Mouse (Mus musculus) limb, embryonic 13.5 days (tissue): ENCODE measurements around the gene Ppp4c. TPM values are rescaled to one million over a fixed set of nuclear protein-coding genes. Genes with fewer than 3 reads are reported as not detected.

ENCODE experiments used
- ATAC-seq: fragments of 200-750 bp; cut with Nextera tagmentation; 2 replicates; pipeline ENCODE4 v1.8.0; 2017; ENCODE audit warnings: low read depth, moderate number of reproducible peaks, moderate TSS enrichment; ENCODE audit not compliant: low FRiP score
- H3K27ac ChIP-seq: fragments of 300-500 bp; sonication (generic); 2 replicates; pipeline ENCODE4 v1.5.1; 2015; ENCODE audit warnings: inconsistent platforms, mild to moderate bottlenecking, moderate library complexity
- H3K27me3 ChIP-seq: fragments of 300-500 bp; sonication (generic); 2 replicates; pipeline ENCODE4 v1.6.1; 2015; ENCODE audit warnings: mild to moderate bottlenecking, inconsistent platforms
- H3K36me3 ChIP-seq: fragments of 300-500 bp; sonication (generic); 2 replicates; pipeline ENCODE4 v1.6.1; 2015; ENCODE audit warnings: inconsistent platforms, mild to moderate bottlenecking, moderate library complexity
- H3K4me1 ChIP-seq: fragments of 300-500 bp; sonication (generic); 2 replicates; pipeline ENCODE4 v1.6.1; 2015; ENCODE audit warnings: inconsistent platforms
- H3K4me2 ChIP-seq: fragments of 300-500 bp; sonication (generic); replicated peaks from 2 replicates; pipeline ENCODE4 v1.6.1; 2015; ENCODE audit warnings: inconsistent platforms, mild to moderate bottlenecking, moderate library complexity
- H3K4me3 ChIP-seq: fragments of 300-500 bp; sonication (generic); 2 replicates; pipeline ENCODE4 v1.5.1; 2015; ENCODE audit warnings: moderate library complexity, mild to moderate bottlenecking, inconsistent platforms
- H3K9ac ChIP-seq: fragments of 300-500 bp; sonication (generic); 2 replicates; pipeline ENCODE4 v1.6.1; 2015; ENCODE audit warnings: mild to moderate bottlenecking, inconsistent platforms
- H3K9me3 ChIP-seq: fragments of 300-500 bp; sonication (generic); 2 replicates; pipeline ENCODE4 v1.6.1; 2016; ENCODE audit warnings: inconsistent platforms
- whole genome bisulfite sequencing: fragments of 180-500 bp; shearing (Covaris S2); methylation state at CpG from one replicate; pipeline ENCODE4 v1.1.7; 2015; 5-methylcytosine and 5-hydroxymethylcytosine counted together
- polyA plus RNA-seq: library from polyadenylated mRNA; unstranded; fragments of >200 nt; fragmentation: Nextera tagmentation; extraction: Ambion mirVana; gene quantifications from 2 replicates; pipeline ENCODE4 v1.2.1, GENCODE M21; 2015

The Ppp4c gene
- polyA plus RNA-seq, 1 experiment from 2014 or later: 287 TPM

DNA sequence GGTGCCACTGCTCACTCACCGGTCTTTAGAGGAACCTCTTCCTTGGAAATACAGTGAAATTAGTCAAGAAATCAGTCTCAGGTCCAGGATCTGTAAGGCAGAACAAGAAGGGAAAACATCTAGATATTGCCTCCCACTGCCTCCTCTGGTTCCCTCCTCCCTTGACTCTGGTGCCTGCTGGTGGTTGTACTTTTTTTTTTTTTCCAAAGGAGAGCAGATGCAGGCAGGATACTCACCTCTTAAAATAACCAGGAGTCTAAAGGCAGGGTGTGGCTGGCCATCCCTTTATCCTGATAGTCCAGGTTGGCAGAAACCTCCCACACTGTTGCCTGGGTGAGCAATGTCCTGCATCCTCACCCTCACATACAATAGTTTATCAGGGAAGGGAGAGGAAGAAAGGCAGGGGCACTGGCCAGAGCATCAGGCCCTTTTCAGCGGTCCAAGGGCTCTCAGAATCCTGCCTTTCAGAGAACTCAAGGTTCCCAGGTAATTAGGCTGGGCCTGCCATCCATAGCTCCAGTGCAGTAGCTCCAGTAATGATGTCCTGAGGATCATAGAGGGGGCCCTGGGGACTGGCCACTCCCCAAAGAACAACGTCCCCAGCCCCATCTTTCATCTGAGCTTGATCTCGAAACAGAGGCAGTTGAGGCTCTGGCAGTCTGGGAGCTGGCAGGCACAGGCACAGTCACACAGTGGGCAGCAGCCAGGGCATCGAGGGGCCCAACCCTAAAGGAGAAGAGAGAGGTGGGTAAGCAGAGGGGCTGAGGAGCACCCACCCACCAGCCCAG, 8.2 kb upstream of the Ppp4c start:
- WGBS: 42% methylated on average over 5 of the region's 5 CpGs
- ATAC-seq: no peak
- H3K36me3 ChIP-seq: peaks cover 46% of the 10 kb centered on the region

GRCm38 (mm10) chr7:126799468-126800268, 7.4 kb upstream of the Ppp4c start:
- H3K4me1 ChIP-seq: peaks cover 38% of the 10 kb centered on the region
- no peaks in the 10 kb centered on the region for H3K9me3 ChIP-seq
- H3K4me2 ChIP-seq: peak overlapping the region; percentile 91
- H3K27ac ChIP-seq: peak overlapping the region; percentile 99
- peak; percentile 91 for ATAC-seq
- peak overlapping the region; percentile 87 for H3K4me3 ChIP-seq
- H3K36me3 ChIP-seq: peaks cover 50% of the 10 kb centered on the region
- H3K9ac ChIP-seq: peak overlapping the region; percentile 82
- 1% methylated on average over 36 of the region's 38 CpGs for WGBS
- H3K27me3 ChIP-seq: no peaks in the 10 kb centered on the region

More for the DNA sequence above, 8.2 kb upstream of the Ppp4c start:
- Histone ChIP-seq H3K4me3 (peak overlapping the region; percentile 87), H3K27ac (peak overlapping the region; percentile 99), H3K27me3 (no peaks in the 10 kb centered on the region), H3K4me2 (peak overlapping the region; percentile 91), H3K4me1 (peaks cover 37% of the 10 kb centered on the region), H3K9me3 (no peaks in the 10 kb centered on the region), H3K9ac (peak overlapping the region; percentile 82)

DNA sequence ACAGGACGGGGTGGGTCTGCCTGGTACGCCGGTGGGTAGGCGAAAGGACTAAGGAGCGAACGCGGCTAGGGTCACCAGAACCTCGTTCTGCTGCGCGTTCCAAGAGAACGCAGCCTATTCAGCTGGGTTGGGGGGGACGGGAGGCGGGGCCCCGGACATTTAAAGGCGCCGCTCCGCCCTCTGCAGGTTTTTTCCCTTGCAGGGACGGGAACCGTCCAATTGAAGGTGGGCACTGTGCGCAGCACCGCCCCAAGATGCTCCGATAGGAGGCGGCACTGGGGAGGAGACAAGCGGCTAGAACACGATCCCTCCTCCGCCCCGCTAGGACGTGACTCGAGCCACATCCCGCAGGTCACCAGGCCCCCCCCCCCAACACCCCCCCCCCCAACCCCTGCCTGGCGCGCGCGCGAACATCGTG, 6.8 kb upstream of the Ppp4c start:
- WGBS: under 1% methylated on average over 29 of the region's 36 CpGs
- H3K4me3 ChIP-seq: peak overlapping the region; percentile 87
- H3K9me3 ChIP-seq: no peaks in the 10 kb centered on the region
- peak overlapping the region; percentile 99 for H3K27ac ChIP-seq
- H3K36me3 ChIP-seq: peaks cover 52% of the 10 kb centered on the region
- H3K9ac ChIP-seq: peak overlapping the region; percentile 91
- no peaks in the 10 kb centered on the region for H3K27me3 ChIP-seq
- H3K4me1 ChIP-seq: peaks cover 40% of the 10 kb centered on the region
- H3K4me2 ChIP-seq: peak overlapping the region; percentile 91
- ATAC-seq: peak; percentile 96

GRCm38 (mm10) chr7:126798127-126799049, 6.1 kb upstream of the Ppp4c start:
- no peaks in the 10 kb centered on the region for H3K27me3 ChIP-seq
- no peaks in the 10 kb centered on the region for H3K9me3 ChIP-seq
- H3K36me3 ChIP-seq: peaks cover 47% of the 10 kb centered on the region
- H3K27ac ChIP-seq: peak overlapping the region; percentile 94
- peak overlapping the region; percentile 91 for H3K4me2 ChIP-seq
- peak overlapping the region; percentile 87 for H3K4me3 ChIP-seq
- ATAC-seq: no peak
- WGBS: 1% methylated on average over 40 of the region's 40 CpGs
- H3K4me1 ChIP-seq: peaks cover 40% of the 10 kb centered on the region
- peak overlapping the region; percentile 91 for H3K9ac ChIP-seq

DNA sequence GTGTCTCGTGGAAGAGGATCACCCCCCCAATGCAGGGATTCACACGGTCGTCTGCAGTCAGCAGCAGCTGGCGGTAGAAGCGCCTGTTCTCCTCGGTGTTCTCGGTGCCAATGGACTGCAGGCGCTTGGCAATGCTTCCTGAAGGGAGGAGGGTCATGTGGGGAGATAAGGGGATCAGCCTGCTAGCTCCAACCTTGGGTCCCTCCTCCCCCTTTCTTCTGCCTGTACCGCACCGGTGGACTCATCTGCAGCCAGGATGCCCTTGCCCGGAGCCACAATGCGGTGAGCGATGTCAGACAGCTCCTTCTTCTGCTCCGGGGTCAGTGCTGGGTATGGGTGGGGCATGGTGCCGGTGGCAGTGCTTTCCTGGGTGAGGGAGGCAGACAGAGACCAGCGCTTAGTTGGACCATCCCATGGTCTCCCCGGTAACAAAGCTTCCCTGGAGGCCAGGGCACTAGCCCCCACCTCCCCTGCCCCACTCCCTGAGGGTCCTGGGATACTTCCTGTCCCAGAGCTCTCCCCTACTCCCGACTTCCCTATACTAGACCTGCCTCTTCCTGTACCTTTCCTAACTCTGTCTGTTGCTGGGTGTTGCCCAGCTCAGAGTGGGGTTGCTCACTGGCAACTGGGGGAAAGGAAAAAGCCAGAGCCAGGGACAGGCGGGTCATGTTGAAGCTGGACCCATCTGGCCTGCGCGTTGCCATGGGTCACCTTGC, 5.3 kb upstream of the Ppp4c start, which contains the start of gene Fam57b:
Gene Fam57b, plus strand, starts transcription at position 258 of the 716 bp plus-strand sequence.
- peak within 1 kb of the TSS; percentile 91 for H3K9ac ChIP-seq
- peak within 1 kb of the TSS; percentile 87 for H3K4me3 ChIP-seq
- H3K9me3 ChIP-seq: no peaks in the 10 kb centered on the region
- peak within 1 kb of the TSS; percentile 91 for H3K4me2 ChIP-seq
- peaks cover 43% of the 10 kb centered on the region for H3K36me3 ChIP-seq
- WGBS: 35% methylated on average over 21 of the region's 21 CpGs
- peaks cover 47% of the 10 kb centered on the region for H3K4me1 ChIP-seq
- no peaks in the 10 kb centered on the region for H3K27me3 ChIP-seq
- ATAC-seq: no peak
- peak within 1 kb of the TSS; percentile 94 for H3K27ac ChIP-seq

DNA sequence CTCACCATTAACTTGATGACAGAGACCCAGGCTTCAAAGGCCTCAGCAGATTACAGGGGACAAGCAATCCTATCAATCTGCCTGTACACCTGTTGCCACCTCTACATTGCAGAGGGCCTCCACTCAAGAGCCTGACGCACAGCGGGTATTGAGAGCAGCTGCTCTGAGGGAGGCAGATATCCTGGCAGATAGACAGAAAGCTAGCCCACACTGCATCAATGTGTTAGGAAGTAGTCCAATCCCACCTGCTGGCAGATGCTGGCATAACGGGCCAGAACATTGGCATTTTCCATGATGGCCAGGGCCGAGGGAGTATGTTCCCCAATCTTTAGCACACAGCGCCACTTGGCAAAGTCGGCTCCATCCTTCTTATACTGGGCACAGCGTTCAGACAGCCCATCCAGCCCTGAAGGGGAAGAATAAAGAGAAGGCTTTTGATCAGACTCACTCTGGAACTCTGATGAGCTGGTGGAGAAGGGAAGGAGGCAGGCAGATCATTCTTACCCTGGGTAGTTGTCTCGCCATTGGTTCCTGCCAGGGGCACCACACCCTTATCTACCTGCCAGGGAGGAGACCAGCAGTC, 4.1 kb upstream of the Ppp4c start:
- H3K4me1 ChIP-seq: peaks cover 47% of the 10 kb centered on the region
- no peak overlapping the region for H3K27ac ChIP-seq
- peak overlapping the region; percentile 87 for H3K4me3 ChIP-seq
- ATAC-seq: no peak
- whole genome bisulfite sequencing: 79% methylated on average over 8 of the region's 8 CpGs
- peaks cover 38% of the 10 kb centered on the region for H3K36me3 ChIP-seq
- H3K27me3 ChIP-seq: no peaks in the 10 kb centered on the region
- no peaks in the 10 kb centered on the region for H3K9me3 ChIP-seq
- H3K4me2 ChIP-seq: peak overlapping the region; percentile 91
- 0 out of 2 replicates have a peak overlapping the region, but pooled peaks have one; percentile 8 for H3K9ac ChIP-seq

GRCm38 (mm10) chr7:126795387-126796317, 3.4 kb upstream of the Ppp4c start:
- no peak overlapping the region for H3K9ac ChIP-seq
- H3K4me2 ChIP-seq: 0 out of 2 replicates have a peak overlapping the region, but pooled peaks have one; percentile 91
- H3K4me1 ChIP-seq: peaks cover 47% of the 10 kb centered on the region
- no peak overlapping the region for H3K4me3 ChIP-seq
- H3K27me3 ChIP-seq: no peaks in the 10 kb centered on the region
- peaks cover 38% of the 10 kb centered on the region for H3K36me3 ChIP-seq
- ATAC-seq: no peak
- H3K27ac ChIP-seq: no peak overlapping the region
- H3K9me3 ChIP-seq: no peaks in the 10 kb centered on the region
- 85% methylated on average over 16 of the region's 16 CpGs for WGBS

- 70% methylated on average over 4 of the region's 4 CpGs for WGBS
- peaks cover 49% of the 10 kb centered on the region for H3K36me3 ChIP-seq
- no peak for ATAC-seq
Measured at GRCm38 (mm10) chr7:126794271-126794605, 1.9 kb upstream of the Ppp4c start.

GRCm38 (mm10) chr7:126793456-126794270, 1.4 kb upstream of the Ppp4c start:
- Histone ChIP-seq H3K27me3 (no peaks in the 10 kb centered on the region), H3K4me3 (peak overlapping the region; percentile 94; the same call in 1 of the 2 replicates), H3K36me3 (peaks cover 55% of the 10 kb centered on the region), H3K9ac (no peak overlapping the region), H3K4me1 (peaks cover 46% of the 10 kb centered on the region), H3K9me3 (no peaks in the 10 kb centered on the region), H3K4me2 (no peak overlapping the region), H3K27ac (no peak overlapping the region)
- 72% methylated on average over 4 of the region's 4 CpGs for WGBS
- ATAC-seq: no peak

More at GRCm38 (mm10) chr7:126794271-126794605, 1.9 kb upstream of the Ppp4c start:
- Histone ChIP-seq H3K9ac (no peak overlapping the region), H3K9me3 (no peaks in the 10 kb centered on the region), H3K27me3 (no peaks in the 10 kb centered on the region), H3K4me2 (no peak overlapping the region), H3K4me3 (no peak overlapping the region), H3K27ac (no peak overlapping the region), H3K4me1 (peaks cover 46% of the 10 kb centered on the region)
